Mouse (Mus musculus) left cerebral cortex, adult 18-20 months (tissue): ENCODE data around the gene Nhsl1. TPM values are rescaled to one million over a fixed set of nuclear protein-coding genes. Genes with fewer than 3 reads are reported as not detected.

Source experiments
- DNase-seq, 2 experiments: peaks; one replicate each; pipeline ENCODE4 v3.0.0; 2021 to 2022; ENCODE audit warnings: low spot score in 2 of 2, mixed read lengths in 1 of 2
- long read RNA-seq, 2 experiments: library from polyadenylated mRNA; stranded (forward); transcript quantifications; one replicate each; pipeline ENCODE4 v2.0.0; 2021
- total RNA-seq, 2 experiments: library from RNA; stranded (reverse); gene quantifications; 2 replicates each; pipeline ENCODE4 v1.2.3; 2021

Nhsl1 gene
- 10 to 100 TPM; 20.0 to 23.2 TPM for total RNA-seq
- long read RNA-seq, experiment 1, partial matches to known transcripts: 15 of 17 reads
- long read RNA-seq, experiment 1, other reads (novel, unspliced or antisense): 2 of 17 reads
- long read RNA-seq, experiment 2, partial matches to known transcripts: 11 of 11 reads
- long read RNA-seq, experiment 2, other reads (novel, unspliced or antisense): 0 of 11 reads

GRCm38 (mm10) chr10:18318916-18319481, at the start of gene Nhsl1:
Gene Nhsl1 (plus strand): TSS chr10:18318985.
- peak in 1 of 2 experiments; percentile 31 for DNase-seq

DNA sequence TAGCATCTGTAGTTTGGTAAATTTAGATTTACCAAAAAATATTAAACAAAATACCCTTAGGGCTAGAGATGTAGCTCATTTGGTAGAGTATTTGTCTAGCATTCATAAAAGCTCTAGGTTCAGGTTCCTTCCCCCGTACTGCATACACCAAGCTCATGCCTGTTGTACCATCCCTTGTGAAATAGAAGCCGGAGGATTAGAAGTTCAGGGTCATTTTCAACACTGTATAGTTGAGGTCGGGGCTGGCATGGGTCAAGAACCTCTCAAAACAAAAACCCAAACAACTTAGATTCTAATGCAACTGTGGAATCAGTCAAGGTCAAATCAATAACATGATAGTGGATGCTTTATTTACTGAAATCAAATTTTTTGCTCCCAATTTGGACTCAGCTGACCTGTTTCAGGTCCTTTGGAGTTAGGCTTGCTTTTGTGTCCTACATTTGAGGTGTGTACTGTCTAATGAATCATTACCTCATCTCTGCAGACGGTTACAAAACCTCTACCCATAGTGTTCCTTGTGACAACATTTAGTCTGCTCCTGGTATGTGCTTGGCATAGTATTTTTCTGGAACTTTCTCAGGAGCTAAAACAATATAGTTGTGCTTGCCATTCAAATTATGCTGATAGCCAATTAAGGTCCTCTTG, 42.6 kb upstream of the Nhsl1 start:
- no peak for DNase-seq

DNA sequence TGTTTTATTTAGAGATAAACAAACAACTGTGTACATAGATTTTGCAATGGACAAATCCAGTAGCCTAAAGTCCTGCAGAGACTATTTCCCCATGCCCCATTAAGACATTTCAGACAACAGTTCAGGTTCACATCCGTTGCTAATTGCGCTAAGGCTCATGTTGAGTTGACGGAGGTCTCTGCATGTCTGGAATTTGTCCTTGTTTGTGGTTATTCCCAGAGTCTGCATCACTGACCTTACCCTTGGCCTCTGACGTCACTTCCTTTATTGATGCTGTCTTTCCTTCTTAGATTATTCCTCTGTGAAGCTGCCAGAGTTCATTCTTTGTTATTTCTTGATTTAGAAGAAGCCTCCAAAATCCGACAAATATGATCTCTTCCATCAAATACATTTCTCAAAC, 34.8 kb upstream of the Nhsl1 start:
- DNase-seq: no peak

- DNase-seq: no peak
Observed at GRCm38 (mm10) chr10:18289512-18289911, 29.3 kb upstream of the Nhsl1 start.

GRCm38 (mm10) chr10:18305106-18305505, 13.7 kb upstream of the Nhsl1 start:
- no peak for DNase-seq

DNA sequence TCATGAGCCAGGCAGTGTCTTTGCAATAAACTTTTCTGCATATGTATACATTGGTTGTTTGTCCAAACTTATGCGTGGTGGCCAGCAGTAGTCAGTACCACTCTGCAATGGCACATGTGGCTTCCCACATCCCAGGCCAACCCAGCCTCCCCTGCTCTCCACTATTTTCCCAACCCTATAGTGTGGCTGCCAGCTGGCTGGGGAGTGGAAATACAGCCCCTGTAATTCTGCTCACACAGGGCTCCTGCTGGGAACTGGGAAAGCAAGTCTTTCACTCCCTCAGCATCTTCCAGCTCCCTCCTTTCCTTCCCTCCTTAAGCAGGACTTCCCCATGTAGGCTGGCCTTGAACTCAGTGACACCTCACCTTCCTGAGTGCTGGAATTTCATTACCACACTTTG, 3.7 kb upstream of the Nhsl1 start:
- DNase-seq: no peak

DNA sequence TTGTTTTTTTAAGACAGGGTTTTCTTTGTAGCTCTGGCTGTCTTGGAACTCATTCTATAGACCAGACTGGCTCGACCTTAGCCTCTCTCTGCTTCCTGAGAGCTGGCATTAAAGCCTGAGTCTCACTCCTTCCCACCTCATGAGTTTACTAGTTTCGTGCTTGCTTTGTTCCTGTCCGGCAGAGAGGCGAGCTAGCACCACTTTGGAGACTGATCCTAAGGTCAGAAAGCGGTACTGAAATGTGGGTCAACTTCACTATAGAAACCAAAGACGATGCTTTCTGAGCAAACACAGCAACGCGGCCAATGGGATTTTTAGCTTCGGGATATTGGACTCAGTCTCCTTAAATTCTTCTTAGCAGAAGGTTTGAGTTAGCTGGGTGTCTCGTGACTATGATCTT, 1.3 kb upstream of the Nhsl1 start:
- DNase-seq: no peak

- peak; percentile 29 to 50 for DNase-seq
Observed at GRCm38 (mm10) chr10:18317961-18318915, 547 bp upstream of the Nhsl1 start.

GRCm38 (mm10) chr10:18319691-18320090, 906 bp downstream of the Nhsl1 start:
- no peak for DNase-seq

DNA sequence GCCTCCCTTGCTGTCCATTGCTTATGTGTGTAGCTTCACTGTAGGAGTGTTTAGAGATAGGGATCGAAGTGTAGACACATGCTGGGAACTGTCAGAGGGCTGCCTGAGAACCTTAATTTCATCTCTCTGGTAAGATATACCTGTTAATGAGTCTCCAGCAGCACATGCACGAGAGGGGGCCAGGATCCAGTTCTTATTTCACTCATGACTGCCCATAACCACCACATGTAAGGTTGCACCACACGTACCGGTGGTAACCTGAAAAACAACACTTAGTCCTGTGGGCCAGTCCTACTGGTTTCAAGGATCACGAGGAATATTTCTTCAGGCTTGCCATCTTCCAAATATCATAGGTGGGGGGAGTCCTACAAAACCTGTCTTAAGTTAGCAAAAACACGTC, 3.1 kb downstream of the Nhsl1 start:
- DNase-seq: no peak

DNA sequence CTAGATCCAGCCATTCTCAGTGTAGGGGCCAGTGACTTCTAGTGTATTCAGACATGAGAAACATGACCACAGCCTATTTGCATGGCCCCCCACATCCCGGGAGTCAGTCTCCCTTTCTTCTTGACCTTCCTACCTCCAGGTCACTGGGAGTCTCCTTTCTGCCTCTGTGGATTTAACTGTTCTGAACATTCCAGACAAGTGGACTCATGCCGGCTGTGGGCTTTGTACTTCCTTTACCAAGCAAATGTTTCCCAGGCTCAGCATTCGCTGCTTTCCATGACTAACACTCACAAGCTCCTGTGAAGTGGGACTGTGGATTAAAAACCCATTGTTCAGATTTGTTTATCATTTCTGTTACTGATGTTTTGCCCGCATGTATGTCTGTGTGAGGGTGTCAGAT, 4.9 kb downstream of the Nhsl1 start:
- no peak for DNase-seq

GRCm38 (mm10) chr10:18328331-18328908, 9.6 kb downstream of the Nhsl1 start:
- DNase-seq: no peak

- peak; percentile 20 to 23 for DNase-seq
Observed at GRCm38 (mm10) chr10:18329096-18330038, 10.6 kb downstream of the Nhsl1 start.

DNA sequence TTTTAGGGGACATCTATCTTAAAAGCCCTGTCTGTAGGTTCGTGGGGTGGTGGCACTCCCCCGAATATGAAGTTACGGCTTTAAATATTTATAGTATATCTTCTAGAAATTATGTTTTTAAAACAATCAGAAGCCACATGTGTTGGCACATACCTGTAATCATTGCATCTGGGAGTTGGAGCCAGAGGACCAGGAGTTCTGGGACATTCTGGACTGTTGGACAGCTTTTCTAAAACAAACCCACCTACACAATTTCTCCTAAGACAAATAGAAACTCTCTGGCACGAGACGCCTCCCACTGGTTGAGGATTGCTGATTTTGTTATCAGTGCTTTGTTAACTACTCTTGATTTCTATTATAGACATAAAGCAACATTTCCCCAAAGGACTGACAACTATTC, 11.7 kb downstream of the Nhsl1 start:
- DNase-seq: no peak

GRCm38 (mm10) chr10:18333575-18333974, 14.8 kb downstream of the Nhsl1 start:
- DNase-seq: no peak

DNA sequence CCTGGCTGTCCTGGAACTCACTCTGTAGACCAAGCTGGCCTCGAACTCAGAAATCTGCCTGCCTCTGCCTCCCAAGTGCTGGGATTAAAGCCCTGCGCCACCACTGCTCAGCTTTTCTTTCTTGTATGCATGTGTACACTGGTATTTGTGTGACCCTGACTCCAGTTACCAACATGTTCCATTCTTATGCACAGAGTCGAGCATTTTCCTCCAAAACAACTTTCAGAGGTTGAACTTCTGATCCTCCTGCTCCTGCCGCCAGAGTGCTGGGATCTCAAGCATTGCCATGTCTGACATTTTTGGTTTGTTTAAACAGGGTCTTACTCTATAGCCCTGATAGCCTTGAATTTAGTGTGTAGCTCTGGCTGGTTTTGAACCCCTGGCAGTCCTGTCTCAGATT, 15.4 kb downstream of the Nhsl1 start:
- no peak for DNase-seq

DNA sequence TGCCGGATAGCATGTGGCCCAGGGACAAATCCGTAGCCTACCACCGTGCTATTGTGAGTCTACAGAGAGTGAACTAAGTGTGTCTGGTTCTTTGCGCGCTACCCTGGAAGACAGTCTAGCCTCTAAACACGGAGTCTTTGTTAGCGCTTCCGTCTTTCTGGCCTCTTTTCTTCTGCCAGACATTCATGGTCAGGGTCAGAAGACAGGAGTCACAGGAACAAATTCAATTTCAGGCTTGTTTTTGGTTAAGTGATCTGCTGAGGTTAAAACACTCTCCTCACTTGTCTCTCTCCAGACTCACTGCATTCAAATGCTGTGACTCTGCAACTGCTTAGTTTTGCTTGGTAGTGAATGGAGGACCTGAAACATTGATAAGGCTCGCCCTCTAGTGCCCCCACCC, 15.9 kb downstream of the Nhsl1 start:
- no peak for DNase-seq

DNA sequence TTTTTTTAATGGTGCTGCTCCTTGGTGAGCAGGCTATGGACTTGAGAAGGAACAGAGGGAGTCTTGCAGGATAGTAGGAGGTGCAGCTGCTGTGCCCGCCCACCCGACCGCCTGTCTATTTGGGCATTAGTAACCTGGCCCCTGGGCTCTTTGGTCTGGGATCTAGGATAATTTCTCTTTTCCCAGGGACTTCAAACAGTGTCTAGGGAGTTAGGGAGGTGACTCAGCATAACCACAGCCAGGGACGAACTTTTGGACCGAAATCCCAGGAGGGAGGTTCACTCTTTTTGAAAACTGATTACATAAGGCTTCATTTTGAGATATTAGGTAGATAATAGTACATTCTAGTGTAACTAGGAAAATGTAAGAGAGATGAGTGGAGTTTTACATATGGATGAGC, 18.9 kb downstream of the Nhsl1 start:
- no peak for DNase-seq

DNA sequence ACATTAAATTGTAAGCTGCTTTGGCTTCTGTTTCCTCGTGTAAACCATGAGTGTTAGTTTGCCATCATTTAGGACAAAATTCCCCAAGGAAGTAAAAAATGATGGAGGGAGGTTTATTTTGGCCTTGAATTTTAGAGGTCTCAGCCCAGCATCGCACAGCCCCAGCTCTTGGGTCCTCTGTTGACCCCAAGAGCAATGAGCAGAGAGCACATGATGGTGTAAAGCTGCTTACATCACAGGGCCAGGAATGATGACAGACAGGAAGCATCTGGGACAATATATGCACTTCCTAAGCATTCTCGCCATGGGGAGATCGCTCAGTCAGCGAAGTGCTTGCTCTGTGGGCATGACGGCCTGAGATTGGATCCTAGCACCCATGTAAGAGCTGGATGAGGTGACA, 20.6 kb downstream of the Nhsl1 start:
- DNase-seq: no peak

DNA sequence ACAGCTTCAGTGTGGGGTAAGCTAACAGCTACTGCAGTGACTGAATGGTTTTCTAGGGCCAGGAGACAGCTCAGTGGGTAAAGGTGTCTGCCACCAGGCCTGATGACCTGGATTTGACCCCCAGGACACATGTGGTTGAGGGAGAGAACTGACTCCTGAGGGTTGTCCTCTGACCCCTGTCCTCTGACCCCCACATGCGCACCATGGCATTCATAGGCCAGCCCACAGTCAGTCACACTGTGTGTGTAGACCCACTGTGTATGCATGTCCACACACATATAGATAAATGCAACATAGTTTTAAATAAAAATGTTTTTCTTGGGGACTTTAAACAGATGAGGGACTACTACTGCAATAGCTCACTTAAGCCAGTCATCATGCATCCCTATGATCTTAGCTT, 22.1 kb downstream of the Nhsl1 start:
- no peak for DNase-seq
